Mouse (Mus musculus): ENCODE results near the gene Syndig1. TPM values are rescaled to one million over a fixed set of nuclear protein-coding genes. Genes with fewer than 3 reads are reported as not detected.

Gene Syndig1
- 0.21 TPM for polyA plus RNA-seq (2014; fragmentation: Illumina TruSeq; extraction: RNeasy Lipid Tissue Mini Kit (QIAGEN cat#74804); ENCODE audit: low read depth, low replicate concordance)

GRCm38 (mm10) chr2:149828911-149829310 lies at the start of gene Syndig1:
Gene Syndig1, plus strand, starts transcription at chr2:149829211.

GRCm38 (mm10) chr2:149830536-149831458 lies 1.8 kb downstream of the Syndig1 start, which contains the start of gene C530025M09Rik:
Gene C530025M09Rik, minus strand, starts transcription at chr2:149831213.

Other genes starting within 250 kb of the Syndig1 start
- gene C530025M09Rik, start 2.0 kb downstream of the Syndig1 start, polyA plus RNA-seq (2014; fragmentation: Illumina TruSeq; extraction: RNeasy Lipid Tissue Mini Kit (QIAGEN cat#74804); ENCODE audit: low read depth, low replicate concordance): not detected

Measured in heart, adult 10 weeks (tissue).